Mouse (Mus musculus) kidney, embryonic 16.5 days (tissue): Measurements from ENCODE around the gene Cabcoco1. TPM values are rescaled to one million over a fixed set of nuclear protein-coding genes. Genes with fewer than 3 reads are reported as not detected.

Source experiments
- ATAC-seq: fragments of 200-750 bp; cut with Nextera tagmentation; 2 replicates; pipeline ENCODE4 v1.8.0; 2017; ENCODE audit warnings: moderate TSS enrichment; ENCODE audit not compliant: low FRiP score, low TSS enrichment
- H3K27ac ChIP-seq: fragments of 300-500 bp; sonication (generic); 2 replicates; pipeline ENCODE4 v1.5.1; 2014; ENCODE audit warnings: low read length
- H3K27me3 ChIP-seq: fragments of 300-500 bp; sonication (generic); 2 replicates; pipeline ENCODE4 v1.6.1; 2014; ENCODE audit warnings: low read length, control low read depth, mixed read lengths; ENCODE audit not compliant: insufficient read depth
- H3K36me3 ChIP-seq: fragments of 300-500 bp; sonication (generic); 2 replicates; pipeline ENCODE4 v1.6.1; 2014; ENCODE audit warnings: low read length, control low read depth, mixed read lengths; ENCODE audit not compliant: insufficient read depth
- H3K4me1 ChIP-seq: fragments of 300-500 bp; sonication (generic); 2 replicates; pipeline ENCODE4 v1.6.1; 2014; ENCODE audit warnings: low read length, control low read depth, mixed read lengths; ENCODE audit not compliant: insufficient read depth
- H3K4me2 ChIP-seq: fragments of 300-500 bp; sonication (generic); replicated peaks from 2 replicates; pipeline ENCODE4 v1.6.1; 2014; ENCODE audit warnings: low read depth, low read length
- H3K4me3 ChIP-seq: fragments of 300-500 bp; sonication (generic); 2 replicates; pipeline ENCODE4 v1.5.1; 2014; ENCODE audit warnings: mild to moderate bottlenecking, low read length
- H3K9ac ChIP-seq: fragments of 300-500 bp; sonication (generic); replicated peaks from 2 replicates; pipeline ENCODE4 v1.6.1; 2014; ENCODE audit warnings: low read length
- H3K9me3 ChIP-seq: fragments of 300-500 bp; sonication (generic); 2 replicates; pipeline ENCODE4 v1.6.1; 2016; ENCODE audit warnings: low read length, control low read depth
- WGBS: fragments of 180-500 bp; shearing (Covaris S2); extraction: QIAGEN DNeasy Blood & Tissue Kit; methylation state at CpG from one replicate; pipeline ENCODE4 v1.1.7; 2014; 5-methylcytosine and 5-hydroxymethylcytosine counted together
- polyA plus RNA-seq: library from polyadenylated mRNA; unstranded; fragments of >200 nt; fragmentation: Nextera tagmentation; extraction: Ambion mirVana; gene quantifications from 2 replicates; pipeline ENCODE4 v1.2.1, GENCODE M21; 2015

Cabcoco1 gene
- polyA plus RNA-seq, 1 experiment from 2014 or later = 8.6 TPM

- ATAC-seq = no peak
- no peak overlapping the region for H3K9ac ChIP-seq
- H3K4me2 ChIP-seq = no peak overlapping the region
- no peak overlapping the region for H3K27ac ChIP-seq
- H3K9me3 ChIP-seq = no peaks in the 10 kb centered on the region
- H3K36me3 ChIP-seq = no peaks in the 10 kb centered on the region
- no peaks in the 10 kb centered on the region for H3K4me1 ChIP-seq
- no peak overlapping the region for H3K4me3 ChIP-seq
- WGBS = 73% methylated on average over 4 of the region's 4 CpGs
- H3K27me3 ChIP-seq = no peaks in the 10 kb centered on the region
Observed at GRCm38 (mm10) chr10:68522106-68522505, 19.6 kb downstream of the Cabcoco1 start.

- no peak overlapping the region for H3K27ac ChIP-seq
- H3K9ac ChIP-seq = no peak overlapping the region
- 85% methylated on average over 8 of the region's 8 CpGs for WGBS
- H3K4me3 ChIP-seq = no peak overlapping the region
- ATAC-seq = no peak
- no peaks in the 10 kb centered on the region for H3K9me3 ChIP-seq
- no peaks in the 10 kb centered on the region for H3K4me1 ChIP-seq
- H3K27me3 ChIP-seq = no peaks in the 10 kb centered on the region
- H3K4me2 ChIP-seq = no peak overlapping the region
- no peaks in the 10 kb centered on the region for H3K36me3 ChIP-seq
Observed at GRCm38 (mm10) chr10:68512433-68513019, 29.2 kb downstream of the Cabcoco1 start.

- H3K27ac ChIP-seq = no peak overlapping the region
- ATAC-seq = no peak
- WGBS = 83% methylated on average over 3 of the region's 3 CpGs
Observed at GRCm38 (mm10) chr10:68507741-68508140, 34.0 kb downstream of the Cabcoco1 start.

GRCm38 (mm10) chr10:68506242-68506641, 35.5 kb downstream of the Cabcoco1 start:
- no peak overlapping the region for H3K4me3 ChIP-seq
- H3K36me3 ChIP-seq = no peaks in the 10 kb centered on the region
- peaks cover 4% of the 10 kb centered on the region; the same call in 1 of the 2 replicates for H3K9me3 ChIP-seq
- WGBS = 84% methylated on average over 4 of the region's 4 CpGs
- no peak overlapping the region for H3K27ac ChIP-seq
- H3K27me3 ChIP-seq = no peaks in the 10 kb centered on the region
- ATAC-seq = no peak
- H3K4me2 ChIP-seq = no peak overlapping the region
- no peak overlapping the region for H3K9ac ChIP-seq
- H3K4me1 ChIP-seq = no peaks in the 10 kb centered on the region

More at GRCm38 (mm10) chr10:68507741-68508140, 34.0 kb downstream of the Cabcoco1 start:
- Histone ChIP-seq H3K4me2 (no peak overlapping the region), H3K9ac (no peak overlapping the region), H3K36me3 (no peaks in the 10 kb centered on the region), H3K4me3 (no peak overlapping the region), H3K27me3 (no peaks in the 10 kb centered on the region), H3K9me3 (peaks cover 4% of the 10 kb centered on the region; the same call in 1 of the 2 replicates), H3K4me1 (no peaks in the 10 kb centered on the region)

- Histone ChIP-seq H3K9ac (no peak overlapping the region), H3K36me3 (no peaks in the 10 kb centered on the region), H3K9me3 (peaks cover 4% of the 10 kb centered on the region; the same call in 1 of the 2 replicates), H3K27ac (no peak overlapping the region), H3K4me2 (no peak overlapping the region), H3K4me3 (no peak overlapping the region), H3K27me3 (no peaks in the 10 kb centered on the region), H3K4me1 (no peaks in the 10 kb centered on the region)
- WGBS = 84% methylated on average over 9 of the region's 9 CpGs
- ATAC-seq = no peak
Observed at GRCm38 (mm10) chr10:68504586-68505152, 37.0 kb downstream of the Cabcoco1 start.

- Histone ChIP-seq H3K4me1 (no peaks in the 10 kb centered on the region), H3K27me3 (no peaks in the 10 kb centered on the region), H3K9ac (no peak overlapping the region), H3K27ac (no peak overlapping the region), H3K4me3 (no peak overlapping the region), H3K9me3 (no peaks in the 10 kb centered on the region), H3K36me3 (no peaks in the 10 kb centered on the region), H3K4me2 (no peak overlapping the region)
- 71% methylated on average over 6 of the region's 6 CpGs for WGBS
- ATAC-seq = no peak
Observed at GRCm38 (mm10) chr10:68501067-68501466, 40.6 kb downstream of the Cabcoco1 start.

GRCm38 (mm10) chr10:68495246-68495645, 46.5 kb downstream of the Cabcoco1 start:
- 71% methylated on average over 2 of the region's 2 CpGs for WGBS
- H3K4me3 ChIP-seq = no peak overlapping the region
- no peaks in the 10 kb centered on the region for H3K36me3 ChIP-seq
- H3K4me1 ChIP-seq = peaks cover 12% of the 10 kb centered on the region
- ATAC-seq = no peak
- H3K27ac ChIP-seq = no peak overlapping the region
- H3K27me3 ChIP-seq = no peaks in the 10 kb centered on the region
- H3K9ac ChIP-seq = no peak overlapping the region
- no peaks in the 10 kb centered on the region for H3K9me3 ChIP-seq
- no peak overlapping the region for H3K4me2 ChIP-seq

GRCm38 (mm10) chr10:68491557-68491956, 50.1 kb downstream of the Cabcoco1 start:
- 51% methylated on average over 11 of the region's 11 CpGs for WGBS
- no peak for ATAC-seq
- H3K4me3 ChIP-seq = no peak overlapping the region
- H3K36me3 ChIP-seq = no peaks in the 10 kb centered on the region
- H3K27ac ChIP-seq = peak overlapping the region; percentile 14; the same call in 1 of the 2 replicates
- H3K4me1 ChIP-seq = peaks cover 12% of the 10 kb centered on the region
- H3K9me3 ChIP-seq = no peaks in the 10 kb centered on the region
- H3K4me2 ChIP-seq = no peak overlapping the region
- no peaks in the 10 kb centered on the region for H3K27me3 ChIP-seq
- no peak overlapping the region for H3K9ac ChIP-seq

GRCm38 (mm10) chr10:68490781-68491180, 50.9 kb downstream of the Cabcoco1 start:
- ATAC-seq = peak; percentile 85
- 38% methylated on average over 6 of the region's 6 CpGs for WGBS

GRCm38 (mm10) chr10:68472799-68473198, 68.9 kb downstream of the Cabcoco1 start:
- ATAC-seq = no peak

More at GRCm38 (mm10) chr10:68490781-68491180, 50.9 kb downstream of the Cabcoco1 start:
- no peak overlapping the region for H3K9ac ChIP-seq
- H3K36me3 ChIP-seq = no peaks in the 10 kb centered on the region
- 0 out of 2 replicates have a peak overlapping the region, but pooled peaks have one; percentile 5 for H3K4me2 ChIP-seq
- no peaks in the 10 kb centered on the region for H3K9me3 ChIP-seq
- no peaks in the 10 kb centered on the region for H3K27me3 ChIP-seq
- peak overlapping the region; percentile 63 for H3K27ac ChIP-seq
- H3K4me1 ChIP-seq = peaks cover 12% of the 10 kb centered on the region
- H3K4me3 ChIP-seq = no peak overlapping the region

More at GRCm38 (mm10) chr10:68472799-68473198, 68.9 kb downstream of the Cabcoco1 start:
- no peak overlapping the region for H3K9ac ChIP-seq
- no peaks in the 10 kb centered on the region for H3K36me3 ChIP-seq
- no peak overlapping the region for H3K4me3 ChIP-seq
- 59% methylated on average over 8 of the region's 8 CpGs for WGBS
- H3K9me3 ChIP-seq = no peaks in the 10 kb centered on the region
- no peaks in the 10 kb centered on the region for H3K27me3 ChIP-seq
- no peaks in the 10 kb centered on the region for H3K4me1 ChIP-seq
- no peak overlapping the region for H3K27ac ChIP-seq
- no peak overlapping the region for H3K4me2 ChIP-seq
